Mouse (Mus musculus): ENCODE data around the gene Metrn.

Gene Metrn

DNA sequence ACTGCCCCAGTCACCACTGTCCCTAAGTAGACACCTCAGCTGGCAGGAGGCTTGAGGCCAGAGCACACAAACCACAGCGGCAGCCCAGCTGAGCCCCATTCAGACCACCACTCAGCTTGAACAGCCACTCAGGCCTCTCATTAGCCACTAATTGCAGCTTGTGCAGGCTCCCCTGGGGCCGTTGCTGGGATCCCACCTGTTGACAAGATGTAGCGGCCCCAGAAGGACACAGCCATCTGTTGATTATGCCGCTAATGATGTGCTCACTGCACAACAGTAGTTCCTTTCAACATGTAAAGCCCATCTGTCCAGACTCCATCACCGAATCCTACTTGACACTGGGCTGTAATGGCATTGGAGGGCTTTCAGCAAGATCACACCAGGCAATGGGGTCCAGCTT is 31.1 kb downstream of the Metrn start:
- peak; percentile 97 for DNase-seq

DNA sequence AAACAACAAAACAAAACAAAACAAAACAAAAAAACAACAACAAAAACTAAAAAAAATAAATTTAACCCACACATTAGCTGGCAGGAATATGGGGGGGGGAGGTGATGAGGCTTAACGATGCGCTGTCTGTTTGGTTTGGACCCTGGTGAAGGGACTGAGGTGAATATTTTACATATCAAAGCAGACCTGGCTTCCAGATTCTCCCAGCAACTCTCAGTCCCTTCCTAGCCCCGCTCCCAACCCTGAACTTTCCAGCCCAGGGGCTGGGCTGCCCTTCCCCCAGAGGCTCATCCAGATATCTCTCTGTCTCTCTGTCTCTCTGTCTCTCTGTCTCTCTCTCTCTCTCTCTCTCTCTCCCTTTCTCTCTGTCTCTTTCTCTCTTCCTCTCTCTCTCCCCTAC is 34.3 kb downstream of the Metrn start:
- no peak for DNase-seq

DNA sequence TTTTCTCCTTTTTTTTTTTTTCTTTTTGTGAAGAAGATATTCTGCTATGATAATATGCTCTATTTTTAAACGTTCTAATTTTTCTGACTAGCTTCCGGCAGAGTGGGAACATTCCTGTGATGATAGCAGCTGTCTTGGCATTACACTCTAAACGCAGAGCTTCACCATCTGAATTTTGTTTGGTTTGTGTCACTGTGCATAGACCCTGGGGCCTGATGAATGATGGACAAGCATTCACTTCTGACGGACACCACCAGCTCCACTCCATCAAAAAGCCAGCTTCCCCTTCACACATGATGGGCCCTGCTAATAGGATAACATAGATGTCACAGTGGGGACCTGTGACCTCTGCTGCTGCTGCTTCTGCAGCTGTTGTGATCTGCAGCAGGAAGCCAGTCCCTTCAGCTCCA is 35.4 kb downstream of the Metrn start:
- DNase-seq, result peak; percentile 64

DNA sequence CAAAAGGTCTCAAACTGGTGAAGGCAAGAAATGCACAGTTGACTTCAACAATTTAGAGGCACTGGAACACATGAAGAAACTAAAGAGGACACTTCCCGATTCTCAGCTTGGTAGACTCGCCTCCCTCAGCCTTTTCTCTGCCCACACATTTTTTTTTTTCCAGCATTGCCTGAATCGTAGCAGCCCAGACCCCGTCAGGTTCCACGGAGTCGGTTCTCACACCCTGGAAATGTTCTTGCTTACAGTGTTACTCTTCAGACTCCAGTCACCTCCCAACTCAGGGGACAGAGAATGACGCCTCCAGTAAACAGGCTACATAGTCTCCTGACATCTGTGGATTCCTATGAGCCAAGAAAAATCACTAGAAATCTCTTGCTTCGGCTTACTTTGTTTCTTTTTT is 36.8 kb downstream of the Metrn start:
- DNase-seq, result no peak

DNA sequence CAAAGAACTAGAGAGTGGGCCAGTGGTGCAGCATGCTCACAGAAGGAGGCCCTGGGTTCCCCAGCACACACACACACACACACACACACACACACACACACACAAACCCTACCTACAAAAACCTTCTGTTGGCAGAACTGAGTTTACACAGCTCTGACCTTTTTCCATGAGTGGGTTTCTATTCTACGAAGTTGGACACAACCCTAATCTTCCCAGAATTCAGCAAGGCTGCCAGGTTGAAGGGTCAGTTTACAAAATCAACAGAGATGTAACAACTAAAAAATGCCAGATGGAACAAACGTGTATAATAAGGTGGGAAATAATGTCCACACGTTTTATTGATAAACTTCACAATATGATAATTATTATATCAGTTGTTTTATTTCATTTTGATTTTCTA is 39.2 kb downstream of the Metrn start:
- DNase-seq, result no peak

DNA sequence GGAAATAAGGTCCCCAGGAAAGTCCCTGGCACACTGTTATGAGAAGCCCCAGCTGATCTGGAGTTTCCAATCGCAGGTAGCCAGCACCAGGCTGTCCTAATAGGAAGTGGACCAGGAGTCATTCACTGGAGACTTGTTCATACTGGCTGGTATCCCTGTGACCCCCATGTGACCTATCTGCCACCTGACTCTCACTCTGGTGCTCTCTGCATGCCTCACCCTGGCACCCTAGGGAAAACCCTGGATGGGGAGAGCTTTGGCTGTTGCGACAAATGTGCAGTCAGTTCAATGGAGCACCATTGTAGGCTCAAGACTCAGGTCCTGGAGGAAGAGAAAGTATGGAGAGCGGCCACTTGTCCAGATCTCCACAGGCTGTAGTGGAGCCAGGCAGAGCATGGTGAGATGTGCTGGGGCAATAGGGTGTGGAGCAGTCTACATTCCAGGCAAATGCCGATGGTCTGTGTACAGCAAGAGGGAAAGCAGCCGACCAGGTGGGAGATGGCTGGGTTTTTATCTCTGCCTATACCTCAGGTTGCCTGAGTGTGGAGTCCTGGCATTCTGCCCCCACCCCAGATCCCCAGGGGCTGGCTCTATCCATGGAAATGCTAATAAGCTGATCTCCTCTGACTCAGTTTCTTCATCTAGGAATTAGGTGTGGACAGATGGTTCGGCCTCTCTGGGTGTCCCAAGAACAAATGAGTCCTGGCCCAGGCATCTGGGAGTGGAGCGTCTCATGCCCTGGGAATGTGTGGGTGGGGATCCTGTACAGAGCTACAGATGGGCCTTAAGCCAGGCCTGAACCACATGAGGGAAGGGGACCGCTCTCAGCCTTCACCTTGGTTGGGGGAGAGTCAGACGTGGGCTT is 40.3 kb downstream of the Metrn start:
- no peak for DNase-seq

DNA sequence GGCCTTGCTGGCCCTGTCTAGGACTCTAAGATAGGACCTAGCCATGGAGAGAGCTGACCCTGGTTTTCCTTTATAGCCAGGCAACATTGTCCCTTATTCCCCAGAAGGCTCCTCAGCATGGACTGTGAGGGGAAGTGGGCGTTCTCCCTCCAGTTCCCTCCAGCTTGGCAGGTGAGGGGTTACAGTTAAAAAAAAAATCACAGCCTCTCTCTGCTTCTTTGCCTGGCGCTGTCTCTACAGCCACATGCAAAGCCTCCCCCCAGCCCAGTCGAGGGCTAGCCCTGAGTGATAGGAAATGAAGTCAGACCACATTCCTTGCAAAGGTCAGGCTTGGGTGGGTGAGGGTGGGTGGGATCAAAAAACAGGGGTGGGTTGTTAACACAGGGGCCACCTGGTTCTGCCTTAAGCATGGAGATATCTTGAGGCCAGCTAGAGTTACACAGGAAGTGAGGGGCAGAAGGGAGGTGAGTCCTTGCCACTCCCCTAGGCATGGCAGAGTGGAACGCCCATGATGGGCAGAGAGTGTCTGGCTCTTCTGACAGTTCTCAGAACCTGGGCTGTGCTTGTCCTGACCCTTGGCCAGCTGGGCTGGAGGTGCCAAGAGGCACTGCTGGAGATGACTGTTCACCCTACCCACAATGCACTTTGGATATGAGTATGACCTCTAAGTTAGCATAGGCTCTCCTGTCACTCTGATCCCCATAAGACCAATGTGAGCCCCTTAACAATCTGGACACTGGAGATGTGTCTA is 41.1 kb downstream of the Metrn start:
- no peak for DNase-seq

DNA sequence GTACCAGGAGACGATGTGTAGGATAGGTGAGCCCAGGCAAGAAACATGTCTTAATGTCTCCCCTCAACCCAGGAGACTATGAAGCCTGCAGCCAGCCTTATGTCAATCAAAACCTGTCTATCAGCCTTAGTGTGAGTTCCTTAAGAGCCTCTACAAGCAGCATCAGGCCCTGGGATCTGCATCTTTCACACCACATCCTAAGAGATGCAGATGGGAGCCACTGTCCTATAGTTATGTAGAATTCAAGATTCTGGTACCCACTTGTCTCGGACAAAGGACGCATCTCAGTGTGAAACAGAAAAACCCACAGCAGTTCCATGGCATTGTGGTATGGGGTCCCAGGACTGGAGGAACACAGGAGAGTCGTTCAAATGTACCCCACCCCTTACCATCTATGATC is 41.9 kb downstream of the Metrn start:
- DNase-seq, result no peak

DNA sequence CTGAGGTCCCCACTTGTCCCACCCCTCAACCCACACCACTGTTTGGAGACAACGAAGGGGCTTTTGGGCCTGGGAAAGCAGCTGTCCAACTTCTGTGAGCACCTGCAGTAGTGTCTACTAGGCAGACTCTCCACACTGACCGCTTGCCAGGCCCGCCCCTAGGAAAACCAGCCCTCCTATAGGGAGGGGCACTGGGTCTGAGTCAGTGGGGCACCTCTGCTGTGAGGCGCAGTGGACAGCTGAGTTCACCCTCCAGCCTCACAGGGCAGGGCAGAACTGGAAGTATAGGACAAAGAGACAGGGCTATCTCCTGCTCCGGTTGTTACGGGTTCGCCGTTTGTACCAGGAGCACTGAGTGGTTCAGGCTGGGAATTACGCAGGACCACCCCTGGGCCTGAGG is 42.7 kb downstream of the Metrn start, which contains the start of gene Msln:
Gene Msln, minus strand, starts transcription at position 138 of the 400 bp plus-strand sequence.
- no peak for DNase-seq

DNA sequence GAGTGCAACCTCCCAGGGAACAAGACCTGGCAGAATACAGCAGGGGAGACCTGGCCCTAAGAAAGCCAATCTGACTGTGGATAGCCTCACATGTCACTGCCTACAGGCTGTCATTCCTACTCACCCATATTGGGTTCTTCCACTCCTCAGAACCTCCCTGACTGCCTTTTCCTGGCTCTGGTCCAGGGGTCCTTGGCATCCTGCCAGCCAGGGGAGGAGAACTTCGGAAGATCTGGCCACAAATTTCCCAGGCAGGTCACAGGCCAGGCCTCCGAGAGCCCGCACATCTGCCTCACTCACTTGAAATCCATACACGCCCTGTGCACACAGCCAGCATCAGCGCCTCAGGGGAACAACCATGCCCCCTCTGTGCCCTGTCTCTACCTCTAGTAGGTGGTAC is 45.5 kb downstream of the Metrn start:
- peak; percentile 72 for DNase-seq

DNA sequence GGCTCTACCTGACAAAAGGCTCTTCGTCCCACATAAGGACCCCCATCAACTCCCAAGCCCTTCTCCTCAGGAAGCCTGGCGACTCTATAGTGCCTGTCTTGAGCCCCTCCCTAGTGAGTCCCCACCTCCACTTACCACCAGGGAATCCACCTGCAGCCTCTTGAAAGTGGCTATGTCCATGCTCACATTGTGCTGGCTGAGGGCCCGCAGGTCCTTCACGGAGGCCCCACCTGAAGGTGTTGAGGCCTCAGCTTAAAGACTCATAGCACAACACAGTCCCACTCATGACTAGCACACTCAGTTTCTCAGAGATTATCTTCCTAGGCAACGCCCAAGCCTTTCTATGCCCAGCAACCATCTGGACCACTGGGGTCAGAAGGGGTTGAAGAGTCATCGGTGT is 47.6 kb downstream of the Metrn start:
- no peak for DNase-seq

DNA sequence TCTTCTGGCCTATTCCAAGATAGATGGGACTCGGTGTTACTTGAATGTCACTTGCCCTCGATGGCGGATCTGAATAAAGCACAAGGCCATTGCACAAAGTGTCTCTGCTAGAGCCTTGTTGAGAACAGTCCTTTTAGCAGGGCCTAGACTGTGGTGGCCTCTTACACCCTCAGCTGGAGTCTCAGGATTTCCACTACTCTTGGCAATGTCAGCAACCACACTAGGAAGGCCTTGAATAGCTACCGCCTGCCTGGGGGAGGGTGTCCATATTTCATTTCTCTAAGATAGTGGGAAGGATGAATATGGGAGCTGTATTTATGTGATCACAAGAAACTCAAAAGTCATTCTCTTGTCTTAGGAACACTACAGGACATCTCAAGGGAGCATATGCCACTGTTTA is 48.7 kb downstream of the Metrn start:
- DNase-seq, result no peak

DNA sequence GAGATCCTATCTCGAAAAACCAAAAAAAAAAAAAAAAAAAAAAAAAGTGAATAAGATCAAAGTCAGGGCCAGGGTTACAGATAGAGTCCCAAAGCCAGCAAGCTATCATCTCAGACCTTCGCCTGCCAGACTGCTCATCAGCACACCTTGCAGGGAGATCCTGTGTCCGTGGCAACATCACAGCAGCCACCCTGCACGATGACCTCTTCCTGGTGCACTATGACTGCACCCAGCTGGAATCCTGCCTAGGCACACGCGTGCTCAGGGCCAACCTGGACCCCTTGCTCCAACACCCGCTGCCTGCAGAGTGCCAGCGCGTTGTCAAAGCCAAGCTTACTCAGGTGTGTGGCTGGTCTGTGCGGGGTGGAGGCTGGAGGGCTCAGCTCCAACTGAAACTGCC is 52.6 kb downstream of the Metrn start:
- DNase-seq, result no peak

DNA sequence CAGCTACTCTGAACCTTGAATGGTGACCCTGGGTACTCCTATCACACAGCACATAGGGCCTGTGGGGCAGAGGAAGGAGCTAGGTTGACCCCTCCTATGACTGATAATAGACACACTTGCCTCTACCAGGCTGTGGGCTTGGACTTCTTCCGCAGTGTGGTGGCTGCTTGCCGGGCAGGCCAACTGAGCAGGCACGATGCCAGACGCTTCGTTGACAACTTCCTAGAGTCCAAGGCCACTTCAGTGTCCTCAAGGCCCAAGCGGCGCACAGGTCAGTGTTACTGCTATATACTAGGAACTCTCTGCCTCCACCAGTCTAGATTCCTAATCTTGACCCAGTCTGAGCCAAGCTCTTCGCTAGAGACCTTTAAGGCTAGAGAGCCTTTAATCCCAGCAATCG is 53.1 kb downstream of the Metrn start:
- no peak for DNase-seq
